Mouse (Mus musculus) retina, embryonic 14.5 days (tissue): Measurements from ENCODE around the gene Gjd3.

Experiments used
- DNase-seq: peaks from one replicate; pipeline ENCODE4 v3.0.0-alpha.2; 2015; ENCODE audit warnings: low spot score

Gene Gjd3

GRCm38 (mm10) chr11:98981289-98981996, 1.4 kb downstream of the Gjd3 start:
- DNase-seq, result no peak

GRCm38 (mm10) chr11:98979356-98979755, 3.5 kb downstream of the Gjd3 start:
- DNase-seq, result no peak

GRCm38 (mm10) chr11:98978526-98979148, 4.2 kb downstream of the Gjd3 start:
- no peak for DNase-seq

GRCm38 (mm10) chr11:98974871-98975719, 7.7 kb downstream of the Gjd3 start:
- peak; percentile 91 for DNase-seq

- no peak for DNase-seq
Observed at GRCm38 (mm10) chr11:98974213-98974612, 8.6 kb downstream of the Gjd3 start.

- no peak for DNase-seq
Observed at GRCm38 (mm10) chr11:98973584-98973983, 9.2 kb downstream of the Gjd3 start.

GRCm38 (mm10) chr11:98972801-98973360, 9.9 kb downstream of the Gjd3 start:
- no peak for DNase-seq

GRCm38 (mm10) chr11:98972215-98972614, 10.6 kb downstream of the Gjd3 start:
- peak; percentile 90 for DNase-seq

- DNase-seq, result no peak
Observed at GRCm38 (mm10) chr11:98971316-98972031, 11.3 kb downstream of the Gjd3 start.

GRCm38 (mm10) chr11:98970191-98970925, 12.5 kb downstream of the Gjd3 start:
- DNase-seq, result no peak

- peak; percentile 59 for DNase-seq
Observed at GRCm38 (mm10) chr11:98969496-98969927, 13.3 kb downstream of the Gjd3 start.

- peak; percentile 67 for DNase-seq
Observed at GRCm38 (mm10) chr11:98968716-98969495, 13.9 kb downstream of the Gjd3 start.

GRCm38 (mm10) chr11:98968079-98968478, 14.7 kb downstream of the Gjd3 start:
- no peak for DNase-seq

- DNase-seq, result peak; percentile 74
Observed at GRCm38 (mm10) chr11:98966499-98967141, 16.2 kb downstream of the Gjd3 start.

- DNase-seq, result peak; percentile 37
Observed at GRCm38 (mm10) chr11:98965416-98966077, 17.3 kb downstream of the Gjd3 start.

GRCm38 (mm10) chr11:98964616-98965415, 18.0 kb downstream of the Gjd3 start:
- peak; percentile 47 for DNase-seq

- DNase-seq, result no peak
Observed at GRCm38 (mm10) chr11:98964201-98964615, 18.6 kb downstream of the Gjd3 start.
